Mouse (Mus musculus): ENCODE measurements around the gene Adgrg6.

Gene Adgrg6

DNA sequence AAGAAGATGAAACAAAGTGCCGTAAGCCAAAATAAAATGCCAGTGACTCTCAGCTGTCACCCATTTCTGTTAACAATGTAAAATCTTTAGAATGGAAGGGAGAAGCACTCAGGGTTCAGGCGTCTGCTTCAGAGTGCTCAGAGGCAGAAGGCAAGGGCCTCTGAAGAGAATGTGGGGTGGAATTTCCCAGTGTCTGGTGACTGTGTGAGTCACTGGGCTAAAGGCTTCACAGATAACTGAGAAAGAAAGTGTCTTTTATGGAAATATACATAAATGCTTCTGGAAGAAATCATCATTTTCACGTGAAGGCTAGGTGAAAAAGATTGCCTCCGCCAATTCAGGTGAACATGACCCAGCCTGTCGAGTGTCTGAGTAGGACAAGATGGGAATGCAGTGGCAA lies 159.9 kb downstream of the Adgrg6 start:
- DNase-seq = no peak

DNA sequence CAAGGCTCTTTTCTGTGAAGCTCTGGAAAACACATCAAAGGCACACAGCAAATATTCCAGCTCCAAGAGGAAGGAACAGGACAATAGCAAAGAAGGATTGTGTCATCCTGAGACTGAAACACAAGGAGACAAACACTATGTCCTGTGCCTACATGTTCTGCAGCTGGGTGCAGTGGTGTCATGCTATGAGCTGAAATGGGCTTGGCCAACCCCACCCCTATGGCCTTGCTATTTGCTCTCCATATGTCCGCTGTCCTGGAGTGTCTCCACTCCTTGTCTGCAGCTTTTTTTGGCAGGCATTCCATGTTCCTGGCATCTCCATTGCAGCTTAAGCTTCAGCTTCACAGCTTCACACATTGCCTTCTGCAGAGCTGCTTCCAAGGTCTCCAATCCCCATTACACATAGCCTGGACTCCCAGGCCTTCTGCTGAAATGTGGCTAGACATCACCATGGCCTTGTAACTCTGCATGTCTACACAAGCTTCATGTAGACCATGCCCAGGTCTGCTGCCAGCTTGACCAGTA lies 180.3 kb downstream of the Adgrg6 start:
- peak; percentile 18 for DNase-seq

DNA sequence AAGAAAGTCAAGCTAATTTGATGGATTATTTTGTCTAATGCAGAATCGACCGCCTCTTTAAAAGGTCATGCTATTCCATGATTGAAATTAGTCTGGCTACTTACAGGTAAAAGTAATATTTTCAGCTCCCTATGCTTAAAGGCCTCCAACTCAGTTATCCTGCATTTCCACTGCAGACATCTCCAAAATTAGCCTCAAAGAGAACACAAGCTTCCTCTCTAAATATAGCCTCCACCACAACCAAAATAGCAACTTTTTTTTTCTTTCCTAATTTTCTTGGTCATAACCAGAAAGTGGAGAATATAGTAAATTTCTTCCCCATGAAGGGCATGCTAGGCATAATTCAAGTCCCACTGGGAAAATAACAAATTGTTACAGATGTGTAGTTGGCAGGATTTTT lies 182.2 kb downstream of the Adgrg6 start:
- DNase-seq = no peak

DNA sequence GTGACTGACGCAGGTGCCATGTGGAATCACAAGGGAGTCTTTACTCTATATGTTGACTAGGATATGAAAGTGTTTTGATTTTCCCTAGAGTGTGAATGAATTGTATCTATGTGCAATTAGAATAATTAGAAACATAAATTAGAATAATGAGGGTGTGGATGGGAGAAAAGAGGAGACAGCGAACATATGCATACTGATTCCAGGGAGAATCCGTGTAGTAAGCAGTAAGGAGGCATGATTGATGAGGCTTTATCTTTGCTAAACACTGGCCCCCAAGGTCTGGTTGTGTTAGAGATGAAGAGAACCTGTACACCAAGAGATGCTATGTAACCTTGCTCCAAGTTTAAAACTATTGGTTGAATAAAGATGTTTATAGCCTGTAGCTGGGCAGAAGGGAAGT lies 187.2 kb downstream of the Adgrg6 start:
- no peak for DNase-seq

Data from lung, postnatal 10 days (tissue).